Mouse (Mus musculus): ENCODE data around the gene Hivep1. TPM values are rescaled to one million over a fixed set of nuclear protein-coding genes. Genes with fewer than 3 reads are reported as not detected.

Gene Hivep1
- polyA plus RNA-seq, 1 experiment from 2014 or later = 7.9 TPM

DNA sequence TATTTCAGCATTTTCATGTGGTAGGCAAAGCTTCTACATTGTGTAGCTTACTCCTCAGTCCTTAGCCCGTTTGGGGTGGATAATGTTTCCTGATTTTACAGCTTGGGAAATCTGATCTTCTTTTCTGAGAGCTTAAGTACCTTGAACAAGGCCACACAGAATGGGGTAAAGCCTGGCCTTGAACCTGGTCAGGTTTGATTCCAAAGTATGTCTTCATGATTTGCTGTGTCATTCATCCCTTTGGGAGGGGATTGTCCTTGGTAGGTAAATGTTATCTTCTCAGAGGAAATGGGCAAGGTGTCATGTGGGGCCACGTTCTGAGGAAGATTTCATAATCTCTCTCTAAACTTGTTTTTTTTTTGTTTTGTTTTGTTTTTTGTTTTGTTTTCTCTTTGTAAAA lies 1.8 kb downstream of the Hivep1 start:
- WGBS = 33% methylated on average over 2 of the region's 2 CpGs
- DNase-seq (ENCODE audit: extremely low spot score, low spot score) = no peak
- H3K9me3 ChIP-seq = no peaks in the 10 kb centered on the region
- H3K36me3 ChIP-seq (replicated peaks) = peaks cover 29% of the 10 kb centered on the region
- H3K4me3 ChIP-seq = peak overlapping the region; percentile 90
- no peaks in the 10 kb centered on the region for H3K27me3 ChIP-seq (ENCODE audit: poor library complexity, severe bottlenecking)
- H3K4me1 ChIP-seq = peaks cover 44% of the 10 kb centered on the region
- peak overlapping the region; percentile 98; the same call in 1 of the 2 replicates for H3K27ac ChIP-seq

DNA sequence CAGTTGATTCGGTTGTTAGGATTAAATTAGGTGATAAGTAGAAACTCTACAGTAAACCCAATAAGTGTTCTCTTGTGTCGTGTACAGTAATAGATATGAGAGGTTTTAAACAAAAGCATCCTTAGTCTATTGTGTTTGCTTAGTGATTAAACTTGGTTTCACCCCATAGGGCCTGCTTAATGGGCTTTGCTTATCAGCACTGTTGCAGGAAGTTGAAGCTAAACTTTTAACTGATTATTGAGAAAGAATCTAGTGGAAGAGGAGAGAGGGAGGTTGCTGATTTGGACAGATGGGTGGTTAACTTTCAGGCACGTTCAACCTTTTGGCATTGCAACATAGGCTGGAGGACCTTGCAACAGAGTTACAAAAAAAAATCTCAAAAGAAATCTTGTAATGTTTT lies 2.3 kb downstream of the Hivep1 start:
- H3K27me3 ChIP-seq (ENCODE audit: poor library complexity, severe bottlenecking) = no peaks in the 10 kb centered on the region
- peaks cover 31% of the 10 kb centered on the region for H3K36me3 ChIP-seq (replicated peaks)
- H3K27ac ChIP-seq = no peak overlapping the region
- DNase-seq (ENCODE audit: extremely low spot score, low spot score) = no peak
- H3K9me3 ChIP-seq = no peaks in the 10 kb centered on the region
- no peak overlapping the region for H3K4me3 ChIP-seq
- 74% methylated on average over 3 of the region's 3 CpGs for WGBS
- H3K4me1 ChIP-seq = peaks cover 40% of the 10 kb centered on the region

DNA sequence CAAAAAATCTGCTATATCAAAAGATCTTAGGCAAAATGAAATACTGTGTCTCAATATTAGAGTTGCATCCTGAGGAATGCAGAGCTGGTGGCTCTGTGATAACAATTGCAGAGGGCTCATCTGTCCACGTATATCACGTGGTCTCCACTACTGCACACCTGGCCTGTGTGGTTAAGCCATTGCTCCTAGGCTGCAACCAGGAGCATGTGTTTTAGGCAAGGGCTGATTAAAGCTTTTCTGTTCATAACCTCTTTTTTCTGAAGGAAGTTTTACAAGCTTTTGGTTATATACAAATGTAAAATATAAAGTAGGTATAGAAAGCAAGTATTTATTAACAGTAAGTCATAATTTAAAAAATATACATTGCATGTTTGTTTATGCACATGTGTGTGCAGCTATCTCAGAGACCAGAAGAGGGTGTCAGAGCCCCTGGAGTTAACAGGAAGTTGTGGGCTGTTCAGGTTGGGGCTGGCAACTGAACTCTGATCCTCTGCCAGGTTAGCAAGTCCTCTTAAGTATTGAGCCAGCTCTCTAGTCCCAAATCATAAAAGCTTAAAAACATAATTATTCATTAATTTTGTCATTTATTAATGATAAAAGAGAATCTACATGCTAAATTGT lies 5.0 kb downstream of the Hivep1 start:
- no peaks in the 10 kb centered on the region for H3K27me3 ChIP-seq (ENCODE audit: poor library complexity, severe bottlenecking)
- peaks cover 56% of the 10 kb centered on the region for H3K36me3 ChIP-seq (replicated peaks)
- H3K9me3 ChIP-seq = no peaks in the 10 kb centered on the region
- DNase-seq (ENCODE audit: extremely low spot score, low spot score) = no peak
- WGBS = 91% methylated on average over 2 of the region's 2 CpGs
- H3K4me1 ChIP-seq = peaks cover 23% of the 10 kb centered on the region
- no peak overlapping the region for H3K4me3 ChIP-seq
- no peak overlapping the region for H3K27ac ChIP-seq

DNA sequence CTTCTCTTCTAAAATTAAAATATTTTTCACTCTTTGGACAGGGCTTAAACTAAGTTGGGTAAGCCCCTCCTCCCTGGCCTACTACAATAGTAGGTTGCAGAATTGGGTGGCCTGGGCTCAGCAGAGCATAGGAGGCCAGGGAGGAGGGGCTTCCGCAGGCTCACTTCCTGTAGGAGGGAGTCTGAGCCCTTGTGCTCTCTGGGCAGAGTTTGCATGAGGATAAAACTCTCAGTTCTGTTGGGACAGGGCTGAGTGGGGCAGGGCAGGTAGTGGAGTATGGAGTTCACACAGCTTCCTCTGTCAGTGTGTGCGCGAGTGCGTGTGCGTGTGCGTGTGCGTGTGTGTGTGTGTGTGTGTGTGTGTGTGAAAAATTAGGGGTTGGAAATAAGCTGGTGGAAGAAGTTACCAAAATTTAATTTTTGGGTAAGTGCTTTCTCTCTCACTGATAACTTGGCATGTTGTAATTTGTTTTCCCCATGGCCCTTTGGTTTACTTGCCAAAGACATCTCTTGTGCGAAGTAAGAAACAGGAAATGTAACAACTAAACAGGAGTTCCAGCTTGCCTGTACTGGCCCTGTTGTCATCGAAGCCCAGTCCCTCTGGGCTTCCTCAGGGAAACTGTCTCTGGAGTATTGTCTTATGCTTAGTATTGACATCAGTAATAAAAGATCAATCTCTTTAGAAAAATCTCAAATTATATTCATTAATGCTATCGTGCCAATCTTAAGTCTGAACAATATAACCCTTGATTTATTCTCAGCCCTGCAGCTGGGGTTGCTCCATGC lies 9.2 kb downstream of the Hivep1 start:
- Histone ChIP-seq H3K9me3 (no peaks in the 10 kb centered on the region), H3K4me1 (no peaks in the 10 kb centered on the region), H3K27me3 (ENCODE audit: poor library complexity, severe bottlenecking) (no peaks in the 10 kb centered on the region), H3K27ac (no peak overlapping the region), H3K4me3 (no peak overlapping the region), H3K36me3 (replicated peaks) (peaks cover 82% of the 10 kb centered on the region)
- 93% methylated on average over 10 of the region's 10 CpGs for WGBS
- DNase-seq (ENCODE audit: extremely low spot score, low spot score) = no peak

DNA sequence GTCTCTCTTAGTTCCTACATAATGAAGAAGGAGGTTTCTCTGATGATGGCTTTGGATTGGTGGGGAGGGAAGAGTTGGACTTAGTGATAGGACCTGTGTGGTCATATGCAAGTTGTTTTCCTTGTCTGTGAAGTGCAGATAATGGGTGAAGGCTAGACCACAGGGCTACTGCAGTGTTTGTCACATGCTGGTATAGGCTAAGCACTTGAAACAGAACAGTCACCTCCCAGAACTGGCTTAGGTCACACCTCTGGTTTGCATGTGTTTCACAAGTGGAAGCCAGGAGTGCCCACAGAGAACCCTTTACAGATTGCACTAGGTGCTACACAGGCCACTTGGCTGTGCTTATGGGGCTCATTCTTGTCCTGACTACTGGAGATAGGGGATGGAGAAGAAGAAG lies 12.4 kb downstream of the Hivep1 start:
- H3K36me3 ChIP-seq (replicated peaks) = peaks cover 86% of the 10 kb centered on the region
- DNase-seq (ENCODE audit: extremely low spot score, low spot score) = no peak
- H3K27me3 ChIP-seq (ENCODE audit: poor library complexity, severe bottlenecking) = no peaks in the 10 kb centered on the region
- no peaks in the 10 kb centered on the region for H3K4me1 ChIP-seq
- no peaks in the 10 kb centered on the region for H3K9me3 ChIP-seq
- H3K27ac ChIP-seq = no peak overlapping the region
- H3K4me3 ChIP-seq = no peak overlapping the region

DNA sequence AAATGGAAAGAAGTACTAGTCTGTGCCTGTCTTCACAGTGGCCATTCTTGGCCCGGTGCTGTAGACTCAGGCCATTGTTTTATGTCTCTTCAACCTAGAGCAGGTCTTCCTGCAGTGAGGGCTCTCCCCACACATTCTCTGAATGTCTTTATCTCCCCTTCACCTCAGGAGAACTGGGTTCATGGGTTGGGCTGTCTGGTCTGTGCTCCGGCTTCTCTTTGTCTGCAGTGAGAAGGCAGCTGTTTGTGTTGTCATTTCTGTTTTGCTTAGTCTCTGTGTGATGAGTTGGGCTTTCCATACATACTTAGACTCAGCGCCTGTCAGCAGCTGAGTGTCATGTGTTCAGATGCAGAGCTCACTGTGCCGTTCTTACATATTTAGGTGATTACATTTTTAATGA lies 18.4 kb downstream of the Hivep1 start:
- no peak for DNase-seq (ENCODE audit: extremely low spot score, low spot score)
- H3K9me3 ChIP-seq = no peaks in the 10 kb centered on the region
- no peaks in the 10 kb centered on the region for H3K27me3 ChIP-seq (ENCODE audit: poor library complexity, severe bottlenecking)
- no peak overlapping the region for H3K27ac ChIP-seq
- H3K4me1 ChIP-seq = peaks cover 14% of the 10 kb centered on the region
- no peak overlapping the region for H3K4me3 ChIP-seq
- 88% methylated on average over 4 of the region's 4 CpGs for WGBS
- peaks cover 60% of the 10 kb centered on the region for H3K36me3 ChIP-seq (replicated peaks)

- peaks cover 14% of the 10 kb centered on the region for H3K4me1 ChIP-seq
- no peaks in the 10 kb centered on the region for H3K9me3 ChIP-seq
- peaks cover 56% of the 10 kb centered on the region for H3K36me3 ChIP-seq (replicated peaks)
- H3K4me3 ChIP-seq = no peak overlapping the region
- H3K27me3 ChIP-seq (ENCODE audit: poor library complexity, severe bottlenecking) = no peaks in the 10 kb centered on the region
- no peak overlapping the region for H3K27ac ChIP-seq
- WGBS = 91% methylated on average over 6 of the region's 6 CpGs
- no peak for DNase-seq (ENCODE audit: extremely low spot score, low spot score)
Observed at GRCm38 (mm10) chr13:42071011-42071410, 19.2 kb downstream of the Hivep1 start.

- Histone ChIP-seq H3K9me3 (no peaks in the 10 kb centered on the region), H3K27me3 (ENCODE audit: poor library complexity, severe bottlenecking) (no peaks in the 10 kb centered on the region), H3K4me3 (no peak overlapping the region), H3K36me3 (replicated peaks) (peaks cover 55% of the 10 kb centered on the region), H3K4me1 (peaks cover 14% of the 10 kb centered on the region), H3K27ac (no peak overlapping the region)
- WGBS = 88% methylated on average over 6 of the region's 6 CpGs
- DNase-seq (ENCODE audit: extremely low spot score, low spot score) = no peak
Observed at GRCm38 (mm10) chr13:42073285-42073684, 21.5 kb downstream of the Hivep1 start.

GRCm38 (mm10) chr13:42075546-42075945 lies 23.7 kb downstream of the Hivep1 start:
- WGBS = 93% methylated on average over 5 of the region's 5 CpGs
- peaks cover 59% of the 10 kb centered on the region for H3K36me3 ChIP-seq (replicated peaks)
- no peaks in the 10 kb centered on the region for H3K27me3 ChIP-seq (ENCODE audit: poor library complexity, severe bottlenecking)
- no peak for DNase-seq (ENCODE audit: extremely low spot score, low spot score)
- no peak overlapping the region for H3K27ac ChIP-seq
- no peaks in the 10 kb centered on the region for H3K9me3 ChIP-seq
- no peak overlapping the region for H3K4me3 ChIP-seq
- H3K4me1 ChIP-seq = peaks cover 12% of the 10 kb centered on the region

- H3K27me3 ChIP-seq (ENCODE audit: poor library complexity, severe bottlenecking) = no peaks in the 10 kb centered on the region
- peaks cover 4% of the 10 kb centered on the region; the same call in 1 of the 2 replicates for H3K4me1 ChIP-seq
- H3K36me3 ChIP-seq (replicated peaks) = peaks cover 61% of the 10 kb centered on the region
- H3K27ac ChIP-seq = no peak overlapping the region
- DNase-seq (ENCODE audit: extremely low spot score, low spot score) = no peak
- WGBS = 95% methylated on average over 5 of the region's 5 CpGs
- no peak overlapping the region for H3K4me3 ChIP-seq
- no peaks in the 10 kb centered on the region for H3K9me3 ChIP-seq
Observed at GRCm38 (mm10) chr13:42076751-42077302, 25.0 kb downstream of the Hivep1 start.

DNA sequence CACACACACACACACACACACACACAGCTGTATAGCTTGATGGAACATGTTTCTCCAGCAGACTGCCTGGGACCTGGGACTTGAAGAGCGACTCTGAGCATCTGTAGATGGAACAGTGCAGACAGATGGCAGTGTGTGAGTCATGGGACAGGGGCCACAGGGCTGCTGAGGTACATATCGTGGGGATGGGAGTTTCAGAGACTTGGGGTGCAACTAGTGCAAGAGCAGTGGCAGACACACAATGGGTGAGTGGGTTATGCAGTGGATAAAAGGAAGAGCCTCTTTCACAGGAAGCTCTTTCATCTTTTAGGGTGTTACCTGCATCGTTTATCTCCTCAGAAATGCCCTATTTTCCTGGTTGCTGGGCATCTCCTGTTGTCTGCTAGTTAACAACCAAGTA lies 25.8 kb downstream of the Hivep1 start:
- WGBS = 97% methylated on average over 3 of the region's 3 CpGs
- H3K4me3 ChIP-seq = no peak overlapping the region
- peaks cover 62% of the 10 kb centered on the region for H3K36me3 ChIP-seq (replicated peaks)
- no peak overlapping the region for H3K27ac ChIP-seq
- H3K27me3 ChIP-seq (ENCODE audit: poor library complexity, severe bottlenecking) = no peaks in the 10 kb centered on the region
- no peaks in the 10 kb centered on the region for H3K9me3 ChIP-seq
- H3K4me1 ChIP-seq = peaks cover 4% of the 10 kb centered on the region; the same call in 1 of the 2 replicates
- DNase-seq (ENCODE audit: extremely low spot score, low spot score) = no peak

DNA sequence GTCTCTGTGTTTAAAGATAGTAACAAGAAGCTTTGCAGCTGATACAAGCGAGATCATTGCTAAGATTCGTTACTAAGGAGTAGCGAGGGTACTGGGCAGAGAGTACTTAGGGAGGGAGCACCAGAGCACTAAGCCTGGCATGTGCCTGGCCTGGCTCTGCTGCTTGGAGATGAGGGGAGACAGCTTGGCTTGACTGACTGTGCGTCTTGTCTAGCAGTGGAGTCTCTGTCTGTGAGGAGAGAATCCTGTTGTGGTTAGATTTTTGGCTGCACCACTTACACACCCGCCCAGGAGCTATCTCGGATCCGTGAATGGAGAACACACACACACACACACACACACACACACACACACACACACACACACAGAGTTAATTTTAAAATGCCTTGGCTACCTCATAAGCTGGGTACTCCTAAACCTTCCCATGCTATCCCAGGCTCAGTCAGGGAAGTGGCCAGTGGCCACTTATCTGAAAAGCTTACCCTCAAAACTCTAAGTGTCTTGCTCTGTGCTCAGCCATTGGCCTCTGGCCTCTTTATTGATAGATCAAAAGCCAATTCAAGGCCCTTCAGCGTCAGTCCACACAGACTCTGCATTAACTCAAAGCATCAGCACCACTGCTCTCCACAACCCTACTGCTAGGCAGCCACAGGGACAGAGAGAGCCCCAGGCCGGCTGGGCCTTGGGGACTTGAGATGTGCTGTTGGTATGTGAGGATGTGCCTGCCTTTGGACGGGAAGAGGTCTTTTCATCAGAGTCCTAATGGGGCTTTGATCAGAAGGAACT lies 28.5 kb downstream of the Hivep1 start:
- Histone ChIP-seq H3K27me3 (ENCODE audit: poor library complexity, severe bottlenecking) (no peaks in the 10 kb centered on the region), H3K4me1 (peaks cover 4% of the 10 kb centered on the region; the same call in 1 of the 2 replicates), H3K4me3 (no peak overlapping the region), H3K9me3 (no peaks in the 10 kb centered on the region), H3K27ac (no peak overlapping the region), H3K36me3 (replicated peaks) (peaks cover 60% of the 10 kb centered on the region)
- 70% methylated on average over 10 of the region's 10 CpGs for WGBS
- no peak for DNase-seq (ENCODE audit: extremely low spot score, low spot score)

Data from forebrain, embryonic 10.5 days (tissue).